In genomic region chr6:118366196-118366595, GRCm38 (mm10) we compare ENCODE assay signal across 19 mouse cellular contexts. TPM values are rescaled to one million over a fixed set of nuclear protein-coding genes. Genes with fewer than 3 reads are reported as not detected.
DNase-seq lines count a peak whose midpoint lies in the region; ATAC-seq lines count a peak whose summit lies in the region.
"Had no signal": no experiment of that assay in that cellular context is flagged by ENCODE, and none has a peak within 500 bp of the region (broad histone marks: within the 10 kb centered on the region; RNA-seq: fewer than 3 reads in every experiment).

No protein-coding gene starts in this region.

- H3K4me2 ChIP-seq in liver, embryonic 12.5 days = no peak overlapping the region
- no peak overlapping the region for H3K4me2 ChIP-seq in hindbrain, embryonic 12.5 days (replicated peaks)
- H3K4me2 ChIP-seq: embryonic facial prominence, embryonic 12.5 days; hindbrain, embryonic 13.5 days had no signal

- H3K4me3 ChIP-seq in liver, embryonic 12.5 days = no peak overlapping the region
- no peak overlapping the region for H3K4me3 ChIP-seq in hindbrain, embryonic 12.5 days
- H3K4me3 ChIP-seq: embryonic facial prominence, embryonic 12.5 days; heart, embryonic 10.5 days; hindbrain, embryonic 13.5 days had no signal

- H3K9me3 ChIP-seq in liver, embryonic 12.5 days (replicated peaks) = no peaks in the 10 kb centered on the region
- peaks cover 3% of the 10 kb centered on the region; the same call in 1 of the 2 replicates for H3K9me3 ChIP-seq in hindbrain, embryonic 12.5 days (replicated peaks)
- H3K9me3 ChIP-seq: embryonic facial prominence, embryonic 12.5 days had no signal

- DNase-seq in heart, adult 11 months = peak; percentile 85
- DNase-seq in heart, adult 18-20 months = no peak
- DNase-seq in 3134 (ENCODE audit: extremely low read depth, insufficient read length, low spot score) (peak; percentile 54), 3T3-L1 (ENCODE audit: low read depth, low spot score) (peak; percentile 69), adipocyte (ENCODE audit: low spot score) (peak; percentile 18)
- DNase-seq: cerebellum, adult 11-12 months; cerebellum, adult 9-10 months; cerebellum, postnatal 25 days; forebrain, postnatal 0 days; gastrocnemius, postnatal 14 days; heart, postnatal 10 days; heart, postnatal 4 days had no signal

- 46% methylated on average over 3 of the region's 3 CpGs for WGBS in liver, embryonic 12.5 days (ENCODE audit: insufficient replicate concordance)
- 48% methylated on average over 3 of the region's 3 CpGs for WGBS in hindbrain, embryonic 12.5 days

- no peaks in the 10 kb centered on the region for H3K36me3 ChIP-seq in liver, embryonic 12.5 days
- no peaks in the 10 kb centered on the region for H3K36me3 ChIP-seq in hindbrain, embryonic 12.5 days
- H3K36me3 ChIP-seq: embryonic facial prominence, embryonic 12.5 days; heart, embryonic 10.5 days; hindbrain, embryonic 13.5 days had no signal

- peaks cover 7% of the 10 kb centered on the region; the same call in 1 of the 2 replicates for H3K27me3 ChIP-seq in liver, embryonic 12.5 days (replicated peaks)
- H3K27me3 ChIP-seq in hindbrain, embryonic 12.5 days = no peaks in the 10 kb centered on the region
- H3K27me3 ChIP-seq: embryonic facial prominence, embryonic 12.5 days; hindbrain, embryonic 13.5 days had no signal

- no peak overlapping the region for H3K27ac ChIP-seq in liver, embryonic 12.5 days
- no peak overlapping the region for H3K27ac ChIP-seq in hindbrain, embryonic 12.5 days
- H3K27ac ChIP-seq: embryonic facial prominence, embryonic 12.5 days; heart, embryonic 10.5 days; hindbrain, embryonic 13.5 days; hindbrain, postnatal 0 days had no signal

- no peak overlapping the region for H3K9ac ChIP-seq in liver, embryonic 12.5 days
- no peak overlapping the region for H3K9ac ChIP-seq in hindbrain, embryonic 12.5 days
- H3K9ac ChIP-seq: embryonic facial prominence, embryonic 12.5 days; forebrain, postnatal 0 days; hindbrain, embryonic 13.5 days had no signal

- H3K4me1 ChIP-seq in liver, embryonic 12.5 days = no peaks in the 10 kb centered on the region
- H3K4me1 ChIP-seq in hindbrain, embryonic 12.5 days = no peaks in the 10 kb centered on the region
- H3K4me1 ChIP-seq: embryonic facial prominence, embryonic 12.5 days; heart, embryonic 10.5 days; hindbrain, embryonic 13.5 days had no signal

- no peak for ATAC-seq in liver, embryonic 12.5 days
- no peak for ATAC-seq in hindbrain, embryonic 12.5 days (ENCODE audit: low FRiP score)
- no peak for ATAC-seq in monocyte, adult 5-6 weeks (replicated peaks; ENCODE audit: insufficient number of reproducible peaks, low FRiP score, low TSS enrichment, poor library complexity, severe bottlenecking)
- ATAC-seq: forebrain, postnatal 0 days; hindbrain, postnatal 0 days had no signal

RNA-seq across cellular contexts. Expression of gene Bms1, which starts 53.1 kb away (rescaled TPM):
- 10 to 100 TPM; 19.6 to 22.6 TPM for total RNA-seq in heart, adult 18-20 months (2021)
- polyA plus RNA-seq in liver, embryonic 12.5 days (2016; fragmentation: Nextera tagmentation; extraction: Ambion mirVana) = 41.1 and 41.2 TPM in 2 replicates
- 41.2 and 41.8 TPM in 2 replicates for polyA plus RNA-seq in hindbrain, embryonic 12.5 days (2016; fragmentation: Nextera tagmentation; extraction: Ambion mirVana)
- 68.3 to 102 TPM (median 77.0 TPM) in 3 replicates for total RNA-seq in monocyte, adult 5-6 weeks (2017)

Comparison
In these comparisons a context has a peak if more than half of its experiments do, and no peak if none do; other contexts are left out.
1. DNase-seq: peak in heart, adult 11 months (single experiment), 3134 (single experiment), 3T3-L1 (single experiment) and adipocyte (single experiment); none in heart, adult 18-20 months (0 of 2).